Mouse (Mus musculus) lung, embryonic 16.5 days (tissue): ENCODE data around the gene Ugp2. TPM values are rescaled to one million over a fixed set of nuclear protein-coding genes. Genes with fewer than 3 reads are reported as not detected.

ENCODE experiments used
- ATAC-seq: fragments of 200-750 bp; cut with Nextera tagmentation; 2 replicates; pipeline ENCODE4 v1.8.0; 2017; ENCODE audit warnings: low read depth, mild to moderate bottlenecking, moderate library complexity
- H3K27ac ChIP-seq: fragments of 300-500 bp; sonication (generic); 2 replicates; pipeline ENCODE4 v1.5.1; 2014; ENCODE audit warnings: mild to moderate bottlenecking, control low read depth, low read length
- H3K27me3 ChIP-seq: fragments of 300-500 bp; sonication (generic); 2 replicates; pipeline ENCODE4 v1.6.1; 2014; ENCODE audit warnings: low read depth, low read length, mixed read lengths; ENCODE audit not compliant: control insufficient read depth, insufficient read depth
- H3K36me3 ChIP-seq: fragments of 300-500 bp; sonication (generic); 2 replicates; pipeline ENCODE4 v1.6.1; 2014; ENCODE audit warnings: low read length; ENCODE audit not compliant: control insufficient read depth, insufficient read depth
- H3K4me1 ChIP-seq: fragments of 300-500 bp; sonication (generic); replicated peaks from 2 replicates; pipeline ENCODE4 v1.6.1; 2014; ENCODE audit warnings: low read length, mixed read lengths; ENCODE audit not compliant: control insufficient read depth, insufficient read depth
- H3K4me2 ChIP-seq: fragments of 300-500 bp; sonication (generic); 2 replicates; pipeline ENCODE4 v1.6.1; 2014; ENCODE audit warnings: low read depth, low read length, control low read depth
- H3K4me3 ChIP-seq: fragments of 300-500 bp; sonication (generic); 2 replicates; pipeline ENCODE4 v1.5.1; 2014; ENCODE audit warnings: mild to moderate bottlenecking, low read length, control low read depth
- H3K9ac ChIP-seq: fragments of 300-500 bp; sonication (generic); 2 replicates; pipeline ENCODE4 v1.6.1; 2014; ENCODE audit warnings: low read length, control low read depth
- H3K9me3 ChIP-seq: fragments of 300-500 bp; sonication (generic); 2 replicates; pipeline ENCODE4 v1.6.1; 2016; ENCODE audit warnings: low read length; ENCODE audit not compliant: control insufficient read depth
- WGBS: fragments of 180-500 bp; shearing (Covaris S2); extraction: QIAGEN DNeasy Blood & Tissue Kit; methylation state at CpG from one replicate; pipeline ENCODE4 v1.1.7; 2014; 5-methylcytosine and 5-hydroxymethylcytosine counted together
- polyA plus RNA-seq: library from polyadenylated mRNA; unstranded; fragments of >200 nt; fragmentation: Nextera tagmentation; extraction: Ambion mirVana; gene quantifications from 2 replicates; pipeline ENCODE4 v1.2.1, GENCODE M21; 2015

Ugp2 gene
- polyA plus RNA-seq, 1 experiment from 2014 or later: 92.3 TPM

- ATAC-seq: no peak
- Histone ChIP-seq H3K27me3 (no peaks in the 10 kb centered on the region), H3K36me3 (no peaks in the 10 kb centered on the region), H3K4me3 (no peak overlapping the region), H3K4me1 (no peaks in the 10 kb centered on the region), H3K9ac (no peak overlapping the region), H3K9me3 (no peaks in the 10 kb centered on the region), H3K4me2 (no peak overlapping the region), H3K27ac (no peak overlapping the region)
- WGBS: 58% methylated on average over 4 of the region's 4 CpGs
These were observed 15.8 kb upstream of the Ugp2 start for GRCm38 (mm10) chr11:21386790-21387189.

- Histone ChIP-seq H3K4me3 (no peak overlapping the region), H3K27ac (no peak overlapping the region), H3K9me3 (no peaks in the 10 kb centered on the region), H3K4me1 (peaks cover 2% of the 10 kb centered on the region; the same call in 1 of the 2 replicates), H3K9ac (no peak overlapping the region), H3K36me3 (no peaks in the 10 kb centered on the region), H3K27me3 (no peaks in the 10 kb centered on the region), H3K4me2 (no peak overlapping the region)
- ATAC-seq: no peak
- 66% methylated on average over 3 of the region's 3 CpGs for WGBS
These were observed 3.1 kb upstream of the Ugp2 start for GRCm38 (mm10) chr11:21374096-21374495.

GRCm38 (mm10) chr11:21370399-21371121 is 441 bp downstream of the Ugp2 start:
- Histone ChIP-seq H3K9me3 (no peaks in the 10 kb centered on the region), H3K27ac (peak overlapping the region; percentile 99), H3K4me3 (peak overlapping the region; percentile 78), H3K27me3 (no peaks in the 10 kb centered on the region), H3K4me1 (peaks cover 12% of the 10 kb centered on the region), H3K36me3 (no peaks in the 10 kb centered on the region), H3K4me2 (peak overlapping the region; percentile 73), H3K9ac (peak overlapping the region; percentile 78)
- WGBS: 0% methylated on average over 52 of the region's 69 CpGs
- peak; percentile 97 for ATAC-seq

GRCm38 (mm10) chr11:21369248-21370016 is 1.6 kb downstream of the Ugp2 start:
- Histone ChIP-seq H3K36me3 (no peaks in the 10 kb centered on the region), H3K4me1 (peaks cover 12% of the 10 kb centered on the region), H3K27ac (peak overlapping the region; percentile 99), H3K4me3 (peak overlapping the region; percentile 78), H3K9me3 (no peaks in the 10 kb centered on the region), H3K9ac (peak overlapping the region; percentile 78), H3K27me3 (no peaks in the 10 kb centered on the region), H3K4me2 (peak overlapping the region; percentile 73)
- 9% methylated on average over 9 of the region's 9 CpGs for WGBS
- no peak for ATAC-seq

GRCm38 (mm10) chr11:21368466-21368865 is 2.5 kb downstream of the Ugp2 start:
- WGBS: 23% methylated on average over 7 of the region's 7 CpGs
- no peak for ATAC-seq
- Histone ChIP-seq H3K27me3 (no peaks in the 10 kb centered on the region), H3K36me3 (no peaks in the 10 kb centered on the region), H3K4me1 (peaks cover 12% of the 10 kb centered on the region), H3K4me2 (peak overlapping the region; percentile 73), H3K4me3 (peak overlapping the region; percentile 78), H3K9me3 (no peaks in the 10 kb centered on the region), H3K9ac (peak overlapping the region; percentile 47; the same call in 1 of the 2 replicates), H3K27ac (no peak overlapping the region)

- no peak overlapping the region for H3K27ac ChIP-seq
- H3K4me2 ChIP-seq: no peak overlapping the region
- no peak overlapping the region for H3K9ac ChIP-seq
- no peaks in the 10 kb centered on the region for H3K9me3 ChIP-seq
- WGBS: 85% methylated on average over 4 of the region's 4 CpGs
- H3K36me3 ChIP-seq: no peaks in the 10 kb centered on the region
- no peaks in the 10 kb centered on the region for H3K27me3 ChIP-seq
- ATAC-seq: no peak
- peaks cover 4% of the 10 kb centered on the region for H3K4me1 ChIP-seq
- no peak overlapping the region for H3K4me3 ChIP-seq
These were observed 7.7 kb downstream of the Ugp2 start for GRCm38 (mm10) chr11:21363144-21363940.

GRCm38 (mm10) chr11:21351296-21351695 is 19.7 kb downstream of the Ugp2 start:
- H3K9ac ChIP-seq: no peak overlapping the region
- H3K9me3 ChIP-seq: no peaks in the 10 kb centered on the region
- H3K27ac ChIP-seq: no peak overlapping the region
- no peaks in the 10 kb centered on the region for H3K4me1 ChIP-seq
- H3K36me3 ChIP-seq: peaks cover 11% of the 10 kb centered on the region
- no peak overlapping the region for H3K4me3 ChIP-seq
- no peak overlapping the region for H3K4me2 ChIP-seq
- WGBS: 84% methylated on average over 7 of the region's 7 CpGs
- ATAC-seq: no peak
- H3K27me3 ChIP-seq: no peaks in the 10 kb centered on the region

- Histone ChIP-seq H3K9ac (no peak overlapping the region), H3K4me1 (no peaks in the 10 kb centered on the region), H3K27me3 (no peaks in the 10 kb centered on the region), H3K36me3 (peaks cover 15% of the 10 kb centered on the region), H3K4me2 (no peak overlapping the region), H3K9me3 (no peaks in the 10 kb centered on the region), H3K4me3 (no peak overlapping the region), H3K27ac (no peak overlapping the region)
- ATAC-seq: no peak
- WGBS: 95% methylated on average over 2 of the region's 2 CpGs
These were observed 22.1 kb downstream of the Ugp2 start for GRCm38 (mm10) chr11:21348890-21349289.

- H3K4me2 ChIP-seq: no peak overlapping the region
- no peaks in the 10 kb centered on the region for H3K4me1 ChIP-seq
- WGBS: 88% methylated on average over 3 of the region's 3 CpGs
- H3K9ac ChIP-seq: no peak overlapping the region
- H3K36me3 ChIP-seq: peaks cover 12% of the 10 kb centered on the region
- H3K27me3 ChIP-seq: no peaks in the 10 kb centered on the region
- no peaks in the 10 kb centered on the region for H3K9me3 ChIP-seq
- no peak overlapping the region for H3K4me3 ChIP-seq
- no peak for ATAC-seq
- no peak overlapping the region for H3K27ac ChIP-seq
These were observed 25.0 kb downstream of the Ugp2 start for GRCm38 (mm10) chr11:21346020-21346419.
